ENCODE assay signal across 8 mouse cellular contexts in genomic region chr13:98504661-98505488, GRCm38 (mm10). TPM values are rescaled to one million over a fixed set of nuclear protein-coding genes. Genes with fewer than 3 reads are reported as not detected.
DNase-seq lines count a peak whose midpoint lies in the region; ATAC-seq and TF ChIP-seq lines count a peak whose summit lies in the region.

No protein-coding gene starts in this region.

- no peaks in the 10 kb centered on the region for H3K36me3 ChIP-seq in lung, postnatal 0 days (ENCODE audit: insufficient read depth, low read length)
- H3K36me3 ChIP-seq in intestine, embryonic 14.5 days (ENCODE audit: control insufficient read depth, insufficient read depth, low read length), result no peaks in the 10 kb centered on the region
- H3K36me3 ChIP-seq in midbrain, embryonic 11.5 days (ENCODE audit: control insufficient read depth, insufficient read depth, low read length), result no peaks in the 10 kb centered on the region

- peak overlapping the region; percentile 60 for H3K4me2 ChIP-seq in lung, postnatal 0 days (replicated peaks; ENCODE audit: low read depth, low read length)
- peak overlapping the region; percentile 64 for H3K4me2 ChIP-seq in intestine, embryonic 14.5 days (ENCODE audit: low read length)
- H3K4me2 ChIP-seq in midbrain, embryonic 11.5 days, result peak overlapping the region; percentile 75

- H3K27me3 ChIP-seq in lung, postnatal 0 days (replicated peaks; ENCODE audit: insufficient read depth, low read length), result peaks cover 71% of the 10 kb centered on the region
- peaks cover 84% of the 10 kb centered on the region for H3K27me3 ChIP-seq in intestine, embryonic 14.5 days (replicated peaks; ENCODE audit: control insufficient read depth, insufficient read depth, low read length)
- H3K27me3 ChIP-seq in midbrain, embryonic 11.5 days (ENCODE audit: control insufficient read depth, insufficient read depth, low read length), result peaks cover 89% of the 10 kb centered on the region

- no peak for TF ChIP-seq CTCF in lung, postnatal 0 days (IDR thresholded peaks at IDR 0.05)
- no peak for TF ChIP-seq CTCF in embryonic fibroblast, embryonic 13.5 days (IDR thresholded peaks at IDR 0.05; ENCODE audit: borderline replicate concordance, insufficient read depth, low read length)

- H3K4me1 ChIP-seq in lung, postnatal 0 days (ENCODE audit: insufficient read depth, low read depth, low read length), result no peaks in the 10 kb centered on the region
- no peaks in the 10 kb centered on the region; the same call in 1 of the 2 replicates for H3K4me1 ChIP-seq in embryonic fibroblast, embryonic 13.5 days (ENCODE audit: control insufficient read depth, insufficient read depth, low read length)
- H3K4me1 ChIP-seq in intestine, embryonic 14.5 days (replicated peaks; ENCODE audit: control insufficient read depth, insufficient read depth, low read length), result peaks cover 22% of the 10 kb centered on the region
- peaks cover 24% of the 10 kb centered on the region for H3K4me1 ChIP-seq in midbrain, embryonic 11.5 days (ENCODE audit: control insufficient read depth, insufficient read depth, low read length)

- no peak overlapping the region for H3K27ac ChIP-seq in lung, postnatal 0 days (ENCODE audit: low read length)
- 0 out of 2 replicates have a peak overlapping the region, but pooled peaks have one; percentile 27 for H3K27ac ChIP-seq in embryonic fibroblast, embryonic 13.5 days (ENCODE audit: insufficient read depth, low read length)
- no peak overlapping the region for H3K27ac ChIP-seq in intestine, embryonic 14.5 days (ENCODE audit: low read depth)
- H3K27ac ChIP-seq in midbrain, embryonic 11.5 days (ENCODE audit: low read depth, low read length), result no peak overlapping the region

- peak; percentile 41 for TF ChIP-seq POLR2A in embryonic fibroblast, embryonic 13.5 days (IDR thresholded peaks at IDR 0.05; ENCODE audit: low read depth, low read length)

- peak; percentile 31 for DNase-seq in lung, postnatal 0 days (ENCODE audit: low spot score)
- DNase-seq in lung, postnatal 25 days (ENCODE audit: low spot score), result no peak
- peak; percentile 79 for DNase-seq in intestine, embryonic 14.5 days (ENCODE audit: low spot score)
- peak; percentile 97 for DNase-seq in midbrain, embryonic 11.5 days (ENCODE audit: low spot score, missing footprints)
- DNase-seq in left cerebral cortex, adult 11 months (ENCODE audit: low spot score), result no peak
- no peak for DNase-seq in left cerebral cortex, postnatal 25 days (ENCODE audit: low spot score in 2 of 2)
- DNase-seq in right cerebral cortex, postnatal 14 days, result no peak

- ATAC-seq in lung, postnatal 0 days, result peak; percentile 67
- peak; percentile 74 for ATAC-seq in intestine, embryonic 14.5 days (replicated peaks; ENCODE audit: low FRiP score, low TSS enrichment, low read depth)
- ATAC-seq in midbrain, embryonic 11.5 days (ENCODE audit: low FRiP score), result peak; percentile 80

- intact Hi-C loops in left cerebral cortex, postnatal 25 days (cut with DNase I), result loop anchor here (5.0 kb wide), 2 partner anchors 82 to 138 kb away; no protein-coding TSS in a partner anchor

- no peaks in the 10 kb centered on the region for H3K9me3 ChIP-seq in lung, postnatal 0 days (ENCODE audit: low read length)
- H3K9me3 ChIP-seq in intestine, embryonic 14.5 days (ENCODE audit: control insufficient read depth, low read length), result no peaks in the 10 kb centered on the region
- H3K9me3 ChIP-seq in midbrain, embryonic 11.5 days (ENCODE audit: control insufficient read depth, low read length), result no peaks in the 10 kb centered on the region

- H3K4me3 ChIP-seq in lung, postnatal 0 days (ENCODE audit: low read depth, low read length), result peak overlapping the region; percentile 28
- peak overlapping the region; percentile 26 for H3K4me3 ChIP-seq in embryonic fibroblast, embryonic 13.5 days (ENCODE audit: insufficient read depth, low read length)
- peak overlapping the region; percentile 34 for H3K4me3 ChIP-seq in intestine, embryonic 14.5 days (ENCODE audit: low read depth, low read length)
- H3K4me3 ChIP-seq in midbrain, embryonic 11.5 days (ENCODE audit: low read depth, low read length), result peak overlapping the region; percentile 37

- H3K9ac ChIP-seq in lung, postnatal 0 days (replicated peaks; ENCODE audit: low read depth), result no peak overlapping the region
- peak overlapping the region; percentile 17; the same call in 1 of the 2 replicates for H3K9ac ChIP-seq in intestine, embryonic 14.5 days (ENCODE audit: low read length)
- peak overlapping the region; percentile 52 for H3K9ac ChIP-seq in midbrain, embryonic 11.5 days (ENCODE audit: low read length)

- no peak for TF ChIP-seq EP300 in lung, postnatal 0 days (IDR thresholded peaks at IDR 0.05)

- WGBS in lung, postnatal 0 days, result 2% methylated on average over 38 of the region's 51 CpGs
- under 1% methylated on average over 50 of the region's 51 CpGs for WGBS in intestine, embryonic 14.5 days
- WGBS in midbrain, embryonic 11.5 days, result under 1% methylated on average over 44 of the region's 51 CpGs

RNA-seq across cellular contexts. Expression of gene Gm10320, which starts 13.1 kb away (rescaled TPM):
- polyA plus RNA-seq in lung, postnatal 0 days (2015; fragmentation: Nextera tagmentation; extraction: Ambion mirVana), result 1.3 and 2.0 TPM in 2 replicates
- not detected in 2 replicates for polyA plus RNA-seq in embryonic fibroblast, embryonic 13.5 days (2011; ENCODE audit: insufficient read length, low read depth, missing spikeins)
- polyA plus RNA-seq in intestine, embryonic 14.5 days (2014; fragmentation: Nextera tagmentation; extraction: Ambion mirVana), result 1.3 and 1.4 TPM in 2 replicates
- polyA plus RNA-seq in midbrain, embryonic 11.5 days (2014; fragmentation: Nextera tagmentation; extraction: Ambion mirVana), result 0.88 and 1.0 TPM in 2 replicates
- total RNA-seq in left cerebral cortex, postnatal 25 days (2021), result not detected

Comparison
In these comparisons a context has a peak if more than half of its experiments do, and no peak if none do; other contexts are left out.
1. DNase-seq: peak in lung, postnatal 0 days (single experiment), intestine, embryonic 14.5 days (single experiment) and midbrain, embryonic 11.5 days (single experiment); none in lung, postnatal 25 days (single experiment), left cerebral cortex, adult 11 months (single experiment), left cerebral cortex, postnatal 25 days (0 of 2) and right cerebral cortex, postnatal 14 days (single experiment).
2. Peak in every context shown above with its lines, with median percentiles within 50 percentile points of each other: ATAC-seq, H3K4me2 ChIP-seq and H3K4me3 ChIP-seq.